Mouse (Mus musculus) CD4-positive naive resting alpha-beta T cell, adult 76 days (primary cell): ENCODE data around the gene Ypel4. TPM values are rescaled to one million over a fixed set of nuclear protein-coding genes. Genes with fewer than 3 reads are reported as not detected.

Experiments used
- total RNA-seq: library from RNA; stranded (reverse); gene quantifications from one replicate; pipeline ENCODE4 v1.2.4, GENCODE M21; 2023

Gene Ypel4
- total RNA-seq: 1.9 TPM

GRCm38 (mm10) chr2:84733579-84734300, at the start of gene Ypel4:
Gene Ypel4, plus strand, starts transcription at chr2:84734058.

GRCm38 (mm10) chr2:84714811-84715561, 18.9 kb upstream of the Ypel4 start, which contains the start of gene Zdhhc5:
Gene Zdhhc5, minus strand, starts transcription at chr2:84715180.

GRCm38 (mm10) chr2:84727172-84727858, 6.5 kb upstream of the Ypel4 start, which contains the start of gene Clp1:
Gene Clp1, minus strand, starts transcription at chr2:84727350.

GRCm38 (mm10) chr2:84743561-84743960, 9.7 kb downstream of the Ypel4 start, which contains the start of gene Gm19426:
Gene Gm19426, minus strand, starts transcription at chr2:84743655.

GRCm38 (mm10) chr2:84775241-84775640, 41.4 kb downstream of the Ypel4 start, which contains the start of gene Serping1:
Gene Serping1, minus strand, starts transcription at chr2:84775444.

Other genes with a start within 250 kb of the Ypel4 start
- 1.4 TPM for gene Ctnnd1, start 83.3 kb upstream of the Ypel4 start, total RNA-seq
- gene Btbd18, start 75.0 kb upstream of the Ypel4 start, total RNA-seq: 0.18 TPM
- gene Selenoh, start 63.3 kb upstream of the Ypel4 start, total RNA-seq: 36.1 TPM
- not detected for gene Gm28635, start 56.0 kb upstream of the Ypel4 start, total RNA-seq
- gene Med19, start 55.7 kb upstream of the Ypel4 start, total RNA-seq: 12.3 TPM
- 29.7 TPM for gene Tmx2, start 54.9 kb upstream of the Ypel4 start, total RNA-seq
- 53.3 TPM for gene Zdhhc5, start 18.9 kb upstream of the Ypel4 start, total RNA-seq
- gene Clp1, start 6.7 kb upstream of the Ypel4 start, total RNA-seq: 28.8 TPM
- gene Gm19426, start 9.6 kb downstream of the Ypel4 start, total RNA-seq: not detected
- not detected for gene Serping1, start 41.4 kb downstream of the Ypel4 start, total RNA-seq
- gene Ube2l6, start 64.8 kb downstream of the Ypel4 start, total RNA-seq: 13.1 TPM
- not detected for gene Smtnl1, start 88.6 kb downstream of the Ypel4 start, total RNA-seq
- 9.4 TPM for gene Timm10, start 92.9 kb downstream of the Ypel4 start, total RNA-seq
- gene Slc43a1, start 104.8 kb downstream of the Ypel4 start, total RNA-seq: 1.4 TPM
- not detected for gene Rtn4rl2, start 152.7 kb downstream of the Ypel4 start, total RNA-seq
- 2.4 TPM for gene Slc43a3, start 202.5 kb downstream of the Ypel4 start, total RNA-seq
- 3.1 TPM for gene Prg2, start 246.4 kb downstream of the Ypel4 start, total RNA-seq